Mouse (Mus musculus): ENCODE results near the gene Sfxn5.

DNA sequence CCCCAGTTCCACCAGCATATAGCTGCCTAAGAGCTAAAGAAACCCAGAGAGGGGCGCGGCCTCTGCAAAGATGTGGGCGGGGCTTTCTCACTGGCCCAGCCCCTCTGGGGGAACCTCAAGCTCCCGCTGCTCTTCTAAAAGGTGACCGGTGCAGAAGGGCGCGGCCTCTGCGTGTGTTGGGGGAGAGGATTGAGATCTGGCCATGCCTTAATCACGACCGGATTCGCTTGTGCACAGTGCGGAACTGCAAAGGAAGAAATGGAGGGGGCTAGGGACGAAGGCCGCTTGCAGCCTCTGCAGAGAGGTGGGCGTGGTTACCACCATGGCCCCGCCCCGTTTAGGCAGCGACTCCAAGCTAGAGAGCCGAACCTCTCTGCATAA lies 41.5 kb upstream of the Sfxn5 start:
- TF ChIP-seq CTCF (IDR thresholded peaks at IDR 0.05; ENCODE audit: borderline replicate concordance, control insufficient read depth, extremely low read depth, insufficient read depth, low read length, poor library complexity), result peak; percentile 62; the same call in 1 of the 2 replicates
- TF ChIP-seq POLR2A (IDR thresholded peaks at IDR 0.05; ENCODE audit: control insufficient read depth, extremely low read depth, insufficient read depth, low read length, poor library complexity), result 0 out of 2 replicates have a peak, but pooled peaks have one; percentile 37

Measured in thymus, adult 2 months (tissue).